Mouse (Mus musculus): ENCODE results near the gene Ndufb7. TPM values are rescaled to one million over a fixed set of nuclear protein-coding genes. Genes with fewer than 3 reads are reported as not detected.

Gene Ndufb7
- total RNA-seq, 1 experiment from 2014 or later = 91.9 TPM

Other genes starting within 250 kb of the Ndufb7 start
- gene Elmod2, start 234.2 kb upstream of the Ndufb7 start, total RNA-seq (2017) = 36.1 and 36.2 TPM in 2 replicates
- not detected in 2 replicates for gene Mgat4d, start 218.2 kb upstream of the Ndufb7 start, total RNA-seq (2017)
- gene Clgn, start 176.8 kb upstream of the Ndufb7 start, total RNA-seq (2017) = not detected in 2 replicates
- 18.7 and 20.5 TPM in 2 replicates for gene Scoc, start 108.3 kb upstream of the Ndufb7 start, total RNA-seq (2017)
- not detected in 2 replicates for gene Olfr370, start 30.9 kb upstream of the Ndufb7 start, total RNA-seq (2017)
- gene Tecr, start 41.3 kb downstream of the Ndufb7 start, total RNA-seq (2017) = 114 and 122 TPM in 2 replicates
- gene Dnajb1, start 41.5 kb downstream of the Ndufb7 start, total RNA-seq (2017) = 42.1 and 42.7 TPM in 2 replicates
- gene Gipc1, start 86.0 kb downstream of the Ndufb7 start, total RNA-seq (2017) = 7.4 and 9.8 TPM in 2 replicates
- gene Ptger1, start 100.0 kb downstream of the Ndufb7 start, total RNA-seq (2017) = 7.2 and 10.8 TPM in 2 replicates
- gene Pkn1, start 132.5 kb downstream of the Ndufb7 start, total RNA-seq (2017) = 321 and 387 TPM in 2 replicates
- gene Ddx39, start 148.5 kb downstream of the Ndufb7 start, total RNA-seq (2017) = 47.5 and 56.8 TPM in 2 replicates
- 1,105 and 1,130 TPM in 2 replicates for gene Adgre5, start 174.7 kb downstream of the Ndufb7 start, total RNA-seq (2017)